Mouse (Mus musculus) kidney, postnatal 36 days (tissue): ENCODE measurements around the gene Mrgbp.

Experiments used
- DNase-seq, 2 experiments: peaks; one replicate each; pipeline ENCODE4 v3.0.0; 2021 to 2022; ENCODE audit warnings: mixed read lengths in 2 of 2

Mrgbp gene

GRCm38 (mm10) chr2:180589123-180589831 is 8.2 kb downstream of the Mrgbp start, which contains the start of gene Ogfr:
TSS of gene Ogfr (plus strand) at chr2:180589245.
- DNase-seq, result peak; percentile 79 to 90

GRCm38 (mm10) chr2:180597490-180597889 is 16.4 kb downstream of the Mrgbp start, which contains the start of gene Col9a3:
TSS of gene Col9a3 (plus strand) at chr2:180597790.
- no peak for DNase-seq

- DNase-seq, result no peak
Measured at GRCm38 (mm10) chr2:180598157-180598705, 17.1 kb downstream of the Mrgbp start.

GRCm38 (mm10) chr2:180600569-180601021 is 19.5 kb downstream of the Mrgbp start:
- DNase-seq, result peak in 1 of 2 experiments; percentile 19

GRCm38 (mm10) chr2:180604781-180605180 is 23.7 kb downstream of the Mrgbp start:
- DNase-seq, result no peak

- no peak for DNase-seq
Measured at GRCm38 (mm10) chr2:180610283-180610682, 29.2 kb downstream of the Mrgbp start.

GRCm38 (mm10) chr2:180611882-180612281 is 30.8 kb downstream of the Mrgbp start:
- DNase-seq, result no peak
